Mouse (Mus musculus) gastrocnemius, adult 18-20 months (tissue): ENCODE data around the gene Msmb. TPM values are rescaled to one million over a fixed set of nuclear protein-coding genes. Genes with fewer than 3 reads are reported as not detected.
"Not testable (repeated sequence)": the region's sequence is repeated elsewhere in the genome, so short reads cannot be mapped to it uniquely, and the experiment has no call there.

Experiments used
- DNase-seq: peaks from one replicate; pipeline ENCODE4 v3.0.0; 2021; ENCODE audit warnings: low spot score
- long read RNA-seq, 2 experiments: library from polyadenylated mRNA; stranded (forward); transcript quantifications; one replicate each; pipeline ENCODE4 v2.0.0; 2021
- total RNA-seq, 2 experiments: library from RNA; stranded (reverse); gene quantifications; 2 replicates each; pipeline ENCODE4 v1.2.3; 2021

The Msmb gene
- total RNA-seq, result not detected
- long read RNA-seq, experiment 1, result 0 reads
- long read RNA-seq, experiment 2, result 0 reads

- no peak for DNase-seq
Observed at GRCm38 (mm10) chr14:32141723-32142122, at the start of gene Msmb. TSS of gene Msmb (plus strand) at chr14:32142023.

GRCm38 (mm10) chr14:32093018-32093417 lies 48.8 kb upstream of the Msmb start:
- no peak for DNase-seq

- no peak for DNase-seq
Observed at GRCm38 (mm10) chr14:32093500-32094117, 48.2 kb upstream of the Msmb start.

GRCm38 (mm10) chr14:32095646-32096045 lies 46.2 kb upstream of the Msmb start:
- no peak for DNase-seq

GRCm38 (mm10) chr14:32096740-32097139 lies 45.1 kb upstream of the Msmb start:
- DNase-seq, result no peak

GRCm38 (mm10) chr14:32097691-32098090 lies 44.1 kb upstream of the Msmb start:
- DNase-seq, result no peak

GRCm38 (mm10) chr14:32098951-32099350 lies 42.9 kb upstream of the Msmb start:
- no peak for DNase-seq

GRCm38 (mm10) chr14:32103556-32103955 lies 38.3 kb upstream of the Msmb start:
- DNase-seq, result no peak

- no peak for DNase-seq
Observed at GRCm38 (mm10) chr14:32105663-32106062, 36.2 kb upstream of the Msmb start.

GRCm38 (mm10) chr14:32106911-32107310 lies 34.9 kb upstream of the Msmb start:
- DNase-seq, result no peak

- not testable (repeated sequence) for DNase-seq
Observed at GRCm38 (mm10) chr14:32112124-32112523, 29.7 kb upstream of the Msmb start.

- no peak for DNase-seq
Observed at GRCm38 (mm10) chr14:32120940-32121919, 20.6 kb upstream of the Msmb start.

GRCm38 (mm10) chr14:32121920-32122315 lies 19.9 kb upstream of the Msmb start:
- DNase-seq, result peak; percentile 26

GRCm38 (mm10) chr14:32124261-32124660 lies 17.6 kb upstream of the Msmb start:
- no peak for DNase-seq

- not testable (repeated sequence) for DNase-seq
Observed at GRCm38 (mm10) chr14:32125256-32125655, 16.6 kb upstream of the Msmb start.

- DNase-seq, result no peak
Observed at GRCm38 (mm10) chr14:32128409-32128808, 13.4 kb upstream of the Msmb start.

GRCm38 (mm10) chr14:32131836-32132235 lies 10.0 kb upstream of the Msmb start:
- DNase-seq, result no peak

- DNase-seq, result no peak
Observed at GRCm38 (mm10) chr14:32134293-32134692, 7.5 kb upstream of the Msmb start.

- DNase-seq, result not testable (repeated sequence)
Observed at GRCm38 (mm10) chr14:32136467-32136866, 5.4 kb upstream of the Msmb start.

- DNase-seq, result no peak
Observed at GRCm38 (mm10) chr14:32140359-32140965, 1.4 kb upstream of the Msmb start.

GRCm38 (mm10) chr14:32144734-32145133 lies 2.9 kb downstream of the Msmb start:
- DNase-seq, result no peak

GRCm38 (mm10) chr14:32145401-32145800 lies 3.6 kb downstream of the Msmb start:
- no peak for DNase-seq
